Mouse (Mus musculus): ENCODE results near the gene Nup98.

Gene Nup98

GRCm38 (mm10) chr7:102209756-102210721 lies at the start of gene Nup98, which contains the start of gene Pgap2:
Gene Nup98 (minus strand): TSS chr7:102210176.
Gene Pgap2 (plus strand): TSS chr7:102210208.
- peak; percentile 99 for DNase-seq

GRCm38 (mm10) chr7:102258753-102259152 lies 48.8 kb upstream of the Nup98 start:
- DNase-seq: no peak

GRCm38 (mm10) chr7:102258189-102258588 lies 48.2 kb upstream of the Nup98 start:
- peak; percentile 82 for DNase-seq

- DNase-seq: no peak
Observed at GRCm38 (mm10) chr7:102256636-102257035, 46.7 kb upstream of the Nup98 start.

GRCm38 (mm10) chr7:102255954-102256353 lies 46.0 kb upstream of the Nup98 start, which contains the start of gene Rhog:
Gene Rhog (minus strand): TSS chr7:102256054.
- no peak for DNase-seq

- DNase-seq: no peak
Observed at GRCm38 (mm10) chr7:102253631-102254030, 43.7 kb upstream of the Nup98 start.

- peak; percentile 89 for DNase-seq
Observed at GRCm38 (mm10) chr7:102250631-102251214, 40.7 kb upstream of the Nup98 start.

GRCm38 (mm10) chr7:102249896-102250630 lies 40.1 kb upstream of the Nup98 start:
- peak; percentile 72 for DNase-seq

GRCm38 (mm10) chr7:102249531-102249895 lies 39.5 kb upstream of the Nup98 start:
- DNase-seq: no peak

GRCm38 (mm10) chr7:102248691-102249404 lies 38.9 kb upstream of the Nup98 start:
- DNase-seq: no peak

- DNase-seq: no peak
Observed at GRCm38 (mm10) chr7:102246956-102247797, 37.2 kb upstream of the Nup98 start.

- DNase-seq: no peak
Observed at GRCm38 (mm10) chr7:102246265-102246664, 36.3 kb upstream of the Nup98 start.

GRCm38 (mm10) chr7:102245775-102246174 lies 35.8 kb upstream of the Nup98 start:
- DNase-seq: no peak

GRCm38 (mm10) chr7:102244782-102245535 lies 35.0 kb upstream of the Nup98 start:
- no peak for DNase-seq

- no peak for DNase-seq
Observed at GRCm38 (mm10) chr7:102243870-102244269, 33.9 kb upstream of the Nup98 start.

GRCm38 (mm10) chr7:102242917-102243316 lies 32.9 kb upstream of the Nup98 start:
- no peak for DNase-seq

GRCm38 (mm10) chr7:102242371-102242770 lies 32.4 kb upstream of the Nup98 start:
- DNase-seq: no peak

GRCm38 (mm10) chr7:102239591-102239990 lies 29.6 kb upstream of the Nup98 start:
- no peak for DNase-seq

- no peak for DNase-seq
Observed at GRCm38 (mm10) chr7:102238686-102239286, 28.8 kb upstream of the Nup98 start.

- no peak for DNase-seq
Observed at GRCm38 (mm10) chr7:102233059-102233458, 23.1 kb upstream of the Nup98 start.
